Mouse (Mus musculus): ENCODE results near the gene Rsbn1.

GRCm38 (mm10) chr3:104006896-104007466, 93.1 kb downstream of the Rsbn1 start:
- TF ChIP-seq GATA1 (IDR thresholded peaks at IDR 0.05; ENCODE audit: borderline replicate concordance, low read length) (no peak), FLI1 (IDR thresholded peaks at IDR 0.05; ENCODE audit: low read length) (no peak)

Measured in megakaryocyte, embryonic 14.5 days (primary cell).